Mouse (Mus musculus) thymus, adult 2 months (tissue): ENCODE data around the gene Rnf41. TPM values are rescaled to one million over a fixed set of nuclear protein-coding genes. Genes with fewer than 3 reads are reported as not detected.

Experiments used
- DNase-seq: peaks from one replicate; pipeline ENCODE4 v3.0.0; 2021
- H3K27ac ChIP-seq: fragments of 200-500 bp; 2 replicates; pipeline ENCODE4 v1.5.1; 2012; ENCODE audit warnings: low read length, control low read depth; ENCODE audit not compliant: control insufficient read depth, insufficient read depth
- H3K27me3 ChIP-seq: fragments of 200-500 bp; 2 replicates; pipeline ENCODE4 v1.6.1; 2012; ENCODE audit warnings: mild to moderate bottlenecking, low read length, moderate library complexity, mixed read lengths; ENCODE audit not compliant: control insufficient read depth, insufficient read depth
- H3K36me3 ChIP-seq: fragments of 200-500 bp; 2 replicates; pipeline ENCODE4 v1.6.1; 2012; ENCODE audit warnings: mild to moderate bottlenecking, low read length, moderate library complexity; ENCODE audit not compliant: control insufficient read depth, insufficient read depth
- H3K4me1 ChIP-seq: fragments of 200-500 bp; replicated peaks from 2 replicates; pipeline ENCODE4 v1.6.1; 2012; ENCODE audit warnings: low read length; ENCODE audit not compliant: control insufficient read depth, insufficient read depth
- H3K4me3 ChIP-seq: fragments of 200-500 bp; 2 replicates; pipeline ENCODE4 v1.5.1; 2012; ENCODE audit warnings: mild to moderate bottlenecking, low read length, control low read depth, moderate library complexity; ENCODE audit not compliant: control insufficient read depth, insufficient read depth
- CTCF ChIP-seq: fragments of 200-500 bp; IDR thresholded peaks from 2 replicates; pipeline ENCODE4 v1.5.1; 2012; ENCODE audit warnings: mild to moderate bottlenecking, control low read depth, low read length, moderate library complexity, borderline replicate concordance; ENCODE audit not compliant: control insufficient read depth, poor library complexity, insufficient read depth; ENCODE audit errors: extremely low read depth
- POLR2A ChIP-seq: fragments of 200-500 bp; IDR thresholded peaks from 2 replicates; pipeline ENCODE4 v1.6.1; 2012; ENCODE audit warnings: mild to moderate bottlenecking, low read length, control low read depth, moderate library complexity; ENCODE audit not compliant: control insufficient read depth, poor library complexity, insufficient read depth; ENCODE audit errors: extremely low read depth
- WGBS: fragments of 180-500 bp; shearing (Covaris S2); methylation state at CpG from one replicate; pipeline ENCODE4 v1.1.7; 2018; 5-methylcytosine and 5-hydroxymethylcytosine counted together
- polyA plus RNA-seq: library from polyadenylated mRNA; depleted of rRNA; stranded (reverse); fragments of >200 nt; gene quantifications from 2 replicates; pipeline ENCODE4 v1.2.3, GENCODE M21; 2012; rRNA removed

Rnf41 gene
- polyA plus RNA-seq, result 37.8 and 40.4 TPM in 2 replicates

DNA sequence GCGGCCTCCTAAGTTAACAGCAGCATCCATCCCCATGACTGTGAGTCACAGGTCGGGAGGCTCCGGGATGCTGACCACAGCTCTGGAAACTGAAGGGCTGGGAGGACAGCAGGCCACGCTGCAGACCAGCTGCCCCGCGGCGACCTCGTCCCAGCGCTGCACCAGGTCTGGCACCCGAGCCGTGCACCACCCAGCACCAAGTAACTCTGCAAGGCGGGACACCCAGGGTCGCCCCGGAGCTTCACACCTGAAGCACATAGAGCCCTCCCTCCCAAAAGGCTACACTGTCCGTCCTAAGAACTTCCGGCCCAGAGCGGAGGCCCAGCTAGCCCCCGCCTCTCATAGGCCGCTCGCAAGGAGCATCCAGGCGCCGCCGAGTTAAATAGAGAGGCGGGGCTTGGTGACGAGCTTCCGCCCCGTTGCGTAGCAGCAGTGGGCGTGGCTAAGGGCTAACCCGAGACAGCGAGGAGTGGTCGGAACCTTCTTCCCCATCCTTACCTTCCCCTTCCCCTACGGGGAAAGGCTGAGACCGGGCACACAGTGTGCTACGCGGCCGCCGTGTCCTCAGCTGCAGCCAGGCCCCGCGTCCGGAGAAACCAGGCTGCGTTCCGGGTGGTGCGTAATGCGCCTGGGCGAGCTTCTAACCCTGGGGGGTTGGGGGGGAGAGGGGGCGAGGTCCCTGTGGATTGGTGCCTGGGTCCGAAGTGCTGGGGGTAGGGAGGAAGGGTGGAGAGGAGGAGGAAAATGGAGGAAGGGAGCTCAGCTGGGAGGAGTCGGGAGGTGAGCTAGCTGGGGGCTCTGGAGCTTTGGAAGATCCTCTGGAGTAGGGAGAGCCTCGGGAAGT lies at the start of gene Rnf41, which contains the start of gene Nabp2:
Gene Rnf41, plus strand, starts transcription at position 447 of the 844 bp plus-strand sequence.
Gene Nabp2, minus strand, starts transcription at position 282 of the 844 bp plus-strand sequence.
- H3K4me1 ChIP-seq, result peaks cover 25% of the 10 kb centered on the region
- under 1% methylated on average over 50 of the region's 50 CpGs for WGBS

DNA sequence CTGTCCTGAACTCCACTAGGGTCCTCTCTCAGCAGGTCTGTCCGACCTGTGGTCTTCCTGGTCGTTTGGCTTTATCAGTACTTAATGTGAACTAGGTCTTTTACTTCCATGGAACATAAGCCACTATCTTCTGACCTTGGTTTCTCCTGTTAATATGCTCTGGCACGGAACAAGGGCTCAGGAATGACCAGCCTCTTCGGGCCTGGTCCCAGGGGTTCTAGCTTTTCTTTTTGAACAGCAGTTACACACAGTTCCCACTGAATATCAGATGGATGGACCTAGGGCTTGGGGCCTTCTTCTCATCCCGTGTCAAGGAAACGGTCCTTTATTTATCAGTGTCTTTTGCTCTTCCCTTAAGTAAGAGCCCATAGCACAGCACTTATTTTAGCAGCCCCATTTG lies 49.6 kb upstream of the Rnf41 start:
- DNase-seq, result no peak
- 96% methylated on average over 6 of the region's 6 CpGs for WGBS
- no peak for TF ChIP-seq POLR2A
- TF ChIP-seq CTCF, result no peak
- no peak overlapping the region for H3K27ac ChIP-seq
- no peaks in the 10 kb centered on the region for H3K4me1 ChIP-seq
- no peak overlapping the region for H3K4me3 ChIP-seq
- H3K36me3 ChIP-seq, result peaks cover 50% of the 10 kb centered on the region
- no peaks in the 10 kb centered on the region for H3K27me3 ChIP-seq

More for the DNA sequence above, at the start of gene Rnf41, which contains the start of gene Nabp2:
- Histone ChIP-seq H3K27me3 (no peaks in the 10 kb centered on the region), H3K27ac (peak within 1 kb of the TSS; percentile 94), H3K4me3 (peak within 1 kb of the TSS; percentile 87), H3K36me3 (peaks cover 7% of the 10 kb centered on the region; the same call in 1 of the 2 replicates)
- DNase-seq, result peak; percentile 98
- TF ChIP-seq CTCF (0 out of 2 replicates have a peak, but pooled peaks have one; percentile 19), POLR2A (peak; percentile 96)

DNA sequence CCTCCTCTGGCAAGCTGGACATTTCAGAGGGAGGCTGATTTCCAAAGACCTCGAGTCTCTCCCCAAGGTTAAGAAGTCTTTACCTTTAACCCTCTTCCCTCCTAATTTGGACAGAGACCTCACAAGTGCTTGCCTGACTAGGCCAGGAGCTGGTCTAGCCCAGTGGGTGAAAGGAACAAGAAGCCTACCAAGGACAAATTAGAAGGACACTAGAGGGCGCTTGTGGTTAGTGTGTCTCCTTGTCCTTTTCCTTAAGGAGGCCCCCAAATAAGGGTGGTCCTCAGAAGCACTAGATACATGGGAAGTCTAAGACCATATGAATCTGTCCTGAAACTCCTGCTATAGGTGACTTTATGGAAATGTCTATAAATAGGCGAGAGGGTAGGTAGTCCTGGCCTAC lies 48.9 kb upstream of the Rnf41 start:
- Histone ChIP-seq H3K27ac (no peak overlapping the region), H3K36me3 (peaks cover 50% of the 10 kb centered on the region)

DNA sequence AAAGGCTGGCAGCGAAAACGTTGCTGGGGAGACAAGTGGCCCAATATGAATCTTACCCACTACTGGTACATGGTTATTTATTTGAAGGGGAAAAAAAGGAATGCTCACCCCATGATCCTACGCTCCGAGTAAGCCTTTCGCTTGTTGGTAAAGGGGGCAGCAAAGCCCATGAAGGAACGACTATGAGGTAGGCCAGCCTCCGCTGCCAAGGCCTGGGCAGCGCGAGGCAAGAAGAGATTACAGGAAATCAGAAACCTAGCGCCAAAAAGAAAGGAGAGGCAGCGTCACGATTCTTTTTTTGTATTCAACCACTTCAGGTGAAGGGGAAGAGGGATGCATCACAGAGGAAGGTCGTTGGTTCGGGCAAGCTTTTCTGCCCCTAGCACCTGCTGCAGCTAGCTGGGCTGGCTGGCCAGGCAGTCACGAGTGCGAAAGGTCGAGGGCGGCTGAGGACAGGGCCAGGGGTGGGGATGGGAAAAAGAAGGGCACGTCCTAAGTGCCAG lies 43.5 kb upstream of the Rnf41 start:
- Histone ChIP-seq H3K4me3 (peak overlapping the region; percentile 81), H3K36me3 (peaks cover 8% of the 10 kb centered on the region), H3K27me3 (no peaks in the 10 kb centered on the region), H3K27ac (peak overlapping the region; percentile 49), H3K4me1 (peaks cover 11% of the 10 kb centered on the region)
- no peak for TF ChIP-seq POLR2A
- no peak for TF ChIP-seq CTCF
- DNase-seq, result no peak
- WGBS, result 15% methylated on average over 19 of the region's 19 CpGs

More for the DNA sequence above, 48.9 kb upstream of the Rnf41 start:
- WGBS, result 70% methylated on average over 3 of the region's 3 CpGs
- Histone ChIP-seq H3K4me3 (no peak overlapping the region), H3K4me1 (no peaks in the 10 kb centered on the region), H3K27me3 (no peaks in the 10 kb centered on the region)
- DNase-seq, result peak; percentile 39
- TF ChIP-seq POLR2A, result no peak
- no peak for TF ChIP-seq CTCF

DNA sequence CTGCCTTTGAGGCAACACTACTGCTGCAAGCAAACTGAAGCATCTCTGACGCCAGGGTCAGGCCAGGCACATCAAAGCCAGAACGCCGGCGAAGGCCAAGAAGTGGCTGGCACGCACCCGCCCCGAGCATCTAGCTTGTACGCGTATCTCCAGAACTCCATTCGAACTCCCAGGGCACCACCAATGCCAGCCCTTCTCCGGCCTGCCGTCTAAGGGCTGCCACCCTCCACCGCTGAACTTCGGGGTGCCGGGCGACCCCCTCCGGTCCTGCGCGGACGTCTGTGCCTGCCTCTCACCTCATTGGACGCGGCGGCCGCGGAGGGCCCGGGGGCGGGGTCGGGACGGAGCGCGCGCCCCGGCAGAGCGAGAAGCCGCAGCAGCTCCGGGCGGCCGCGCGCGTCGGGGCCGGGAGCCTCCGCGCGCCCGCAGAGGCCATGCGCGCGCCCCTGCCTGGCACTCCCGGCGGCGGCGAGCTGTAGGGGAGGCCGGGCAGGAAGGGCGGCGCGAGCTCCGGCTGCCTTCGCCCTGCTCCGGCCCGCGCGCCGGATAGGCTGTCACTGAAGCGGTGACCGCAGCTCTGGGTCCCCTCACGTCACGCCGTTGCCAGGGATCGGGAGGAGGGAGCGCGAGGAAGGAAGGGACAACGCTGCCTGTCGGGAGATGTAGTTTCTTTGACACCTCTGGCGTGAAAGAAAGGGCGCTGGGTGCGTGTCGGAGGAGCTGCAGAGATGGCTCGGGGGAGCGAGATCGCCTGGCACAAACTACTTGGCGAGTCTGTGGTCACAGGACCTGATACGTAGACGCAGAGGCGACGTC lies 42.8 kb upstream of the Rnf41 start, which contains the start of gene Coq10a:
Gene Coq10a, minus strand, starts transcription at position 596 of the 816 bp plus-strand sequence.
- Histone ChIP-seq H3K27ac (peak within 1 kb of the TSS; percentile 49), H3K4me1 (peaks cover 11% of the 10 kb centered on the region), H3K36me3 (peaks cover 1% of the 10 kb centered on the region), H3K4me3 (peak within 1 kb of the TSS; percentile 81), H3K27me3 (no peaks in the 10 kb centered on the region)
- peak; percentile 90 for DNase-seq
- WGBS, result under 1% methylated on average over 84 of the region's 87 CpGs
- TF ChIP-seq POLR2A (peak; percentile 93; the same call in 1 of the 2 replicates), CTCF (peak; percentile 45; the same call in 1 of the 2 replicates)

DNA sequence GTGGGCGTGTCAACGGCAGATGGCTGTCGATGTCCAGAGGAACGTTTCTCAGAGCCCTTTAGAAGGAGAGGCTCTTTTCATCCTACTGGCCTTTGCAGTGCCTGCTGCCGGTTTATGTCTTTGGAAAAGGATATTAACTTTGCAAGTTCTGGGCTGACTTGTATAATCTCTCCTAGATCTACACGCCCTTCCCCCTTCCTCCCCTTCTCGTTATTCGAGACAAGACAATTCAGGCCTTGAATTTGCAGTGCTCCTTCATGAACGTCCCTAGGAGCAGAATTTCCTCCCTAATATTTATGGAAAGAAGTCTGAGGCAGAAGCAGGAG lies 42.3 kb upstream of the Rnf41 start:
- DNase-seq, result no peak
- H3K4me3 ChIP-seq, result peak overlapping the region; percentile 81
- H3K36me3 ChIP-seq, result no peaks in the 10 kb centered on the region
- WGBS, result 7% methylated on average over 9 of the region's 9 CpGs
- no peaks in the 10 kb centered on the region for H3K27me3 ChIP-seq
- H3K27ac ChIP-seq, result peak overlapping the region; percentile 8
- peaks cover 11% of the 10 kb centered on the region for H3K4me1 ChIP-seq
- TF ChIP-seq CTCF (no peak), POLR2A (no peak)
